Mouse (Mus musculus) liver, adult 2 months (tissue): ENCODE results near the gene Fam102b.

Source experiments
- CTCF ChIP-seq: fragments of 200-500 bp; IDR thresholded peaks from 2 replicates; pipeline ENCODE4 v1.5.1; 2011; ENCODE audit warnings: low read depth, low read length, control low read depth
- POLR2A ChIP-seq: fragments of 200-500 bp; IDR thresholded peaks from 2 replicates; pipeline ENCODE4 v1.6.1; 2011; ENCODE audit warnings: low read length, control low read depth; ENCODE audit not compliant: insufficient read depth; ENCODE audit errors: extremely low read depth

DNA sequence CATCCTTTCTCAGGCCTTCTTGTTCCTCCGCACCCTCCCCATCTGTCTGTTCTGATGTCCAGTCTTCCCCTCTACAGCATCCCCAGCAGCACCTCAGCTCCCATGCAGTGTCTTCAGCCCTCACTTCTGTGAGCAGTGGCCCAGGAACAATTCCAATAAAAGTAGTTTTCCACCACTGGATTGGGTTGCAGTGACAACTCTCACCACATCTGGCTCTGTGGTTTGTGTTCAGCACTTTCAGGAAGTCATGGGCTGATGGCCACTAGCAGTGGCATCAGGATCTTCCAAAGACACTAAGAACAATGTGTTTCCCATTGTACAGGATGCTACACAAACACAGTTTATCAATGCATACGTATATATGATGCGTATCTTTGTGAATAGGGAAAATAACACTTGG, 61.4 kb downstream of the Fam102b start:
- no peak for TF ChIP-seq POLR2A
- no peak for TF ChIP-seq CTCF
